Mouse (Mus musculus) olfactory bulb, adult 2 months (tissue): ENCODE results near the gene Gm20489.

Experiments
- CTCF ChIP-seq: fragments of 200-500 bp; IDR thresholded peaks from 2 replicates; pipeline ENCODE4 v1.5.1; 2012; ENCODE audit warnings: low read depth, mild to moderate bottlenecking, low read length, moderate library complexity; ENCODE audit not compliant: insufficient read depth
- POLR2A ChIP-seq: fragments of 200-500 bp; IDR thresholded peaks from 2 replicates; pipeline ENCODE4 v1.6.1; 2012; ENCODE audit warnings: mild to moderate bottlenecking, low read depth, low read length, moderate library complexity; ENCODE audit not compliant: insufficient read depth

DNA sequence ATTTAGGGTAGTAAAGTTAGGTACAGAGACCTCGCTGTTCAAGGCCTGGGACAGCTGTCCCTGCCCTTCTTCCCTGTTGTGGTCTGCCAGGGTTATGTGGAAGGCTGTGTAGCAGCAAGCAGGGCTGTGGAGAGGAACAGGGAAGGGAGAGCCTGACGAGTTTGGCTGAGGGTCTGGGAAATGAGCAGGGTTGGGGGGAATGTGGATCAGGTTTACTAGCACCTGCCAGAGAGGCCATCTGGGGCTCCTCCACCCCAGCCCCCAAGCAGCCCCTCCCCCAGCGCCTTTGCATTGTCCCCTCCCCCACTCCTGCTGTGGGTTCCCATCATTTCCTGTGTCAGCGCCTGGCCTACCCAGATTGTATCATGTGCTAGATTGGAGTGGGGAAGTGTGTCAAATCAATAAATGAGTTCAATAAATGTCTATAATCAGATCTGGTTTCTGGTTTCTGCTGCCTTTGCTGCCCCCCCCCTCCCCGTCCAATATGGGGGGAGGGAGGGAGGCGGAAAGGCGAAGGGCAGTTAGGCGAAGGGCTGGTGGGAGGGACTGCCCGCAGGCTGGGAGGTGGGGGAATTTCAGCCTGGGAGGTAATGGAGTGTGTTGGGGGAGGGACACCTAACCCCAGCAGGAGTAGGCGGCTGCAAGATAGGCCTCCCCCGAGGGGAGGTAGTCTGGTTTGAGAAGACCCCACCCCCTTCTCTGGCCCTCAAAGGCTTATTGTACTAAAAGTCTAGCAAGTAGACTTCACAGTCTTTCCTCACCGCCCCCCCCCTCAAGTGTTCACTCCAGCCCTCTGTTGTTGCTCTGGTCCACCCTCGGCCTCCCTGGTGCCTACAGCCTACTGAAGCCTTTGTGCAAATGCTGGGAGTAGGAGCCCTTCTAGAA is 8.1 kb downstream of the Gm20489 start:
- TF ChIP-seq POLR2A (no peak), CTCF (no peak)
